In genomic region chr17:14252456-14252855, GRCm38 (mm10) we compare ENCODE assay signal across 16 mouse cellular contexts. TPM values are rescaled to one million over a fixed set of nuclear protein-coding genes. Genes with fewer than 3 reads are reported as not detected.
A peak's percentile ranks its signal among the peaks of the same experiment; 100 is the strongest.
DNase-seq lines count a peak whose midpoint lies in the region; ATAC-seq and TF ChIP-seq lines count a peak whose summit lies in the region.
"Had no signal": no experiment of that assay in that cellular context is flagged by ENCODE, and none has a peak within 500 bp of the region (broad histone marks: within the 10 kb centered on the region; RNA-seq: fewer than 3 reads in every experiment).

No protein-coding gene starts in this region.

- peak; percentile 54 for DNase-seq in limb, embryonic 14.5 days (ENCODE audit: low spot score)
- DNase-seq in limb, embryonic 10.5 days (ENCODE audit: low spot score): no peak
- DNase-seq in R1 (ENCODE audit: low read depth, low spot score): peak; percentile 50
- peak; percentile 68 for DNase-seq in gastrocnemius, postnatal 25 days
- no peak for DNase-seq in midbrain, embryonic 10.5 days (ENCODE audit: low spot score)
- DNase-seq in right cerebral cortex, adult 2 months (ENCODE audit: low spot score in 2 of 2): no peak
- DNase-seq: cerebellum, adult 18-20 months; kidney, postnatal 14 days; retina, postnatal 1 day; spleen, adult 18-20 months had no signal

- H3K4me3 ChIP-seq in limb, embryonic 14.5 days (replicated peaks; ENCODE audit: low read length): no peak overlapping the region
- H3K4me3 ChIP-seq in limb, embryonic 10.5 days: no peak overlapping the region
- H3K4me3 ChIP-seq in intestine, embryonic 16.5 days (ENCODE audit: low read length): no peak overlapping the region
- H3K4me3 ChIP-seq in midbrain, embryonic 10.5 days: no peak overlapping the region
- H3K4me3 ChIP-seq: liver, embryonic 15.5 days; neural tube, embryonic 15.5 days had no signal

- no peaks in the 10 kb centered on the region for H3K27me3 ChIP-seq in limb, embryonic 14.5 days (ENCODE audit: control insufficient read depth, insufficient read depth, low read length)
- no peaks in the 10 kb centered on the region for H3K27me3 ChIP-seq in limb, embryonic 10.5 days (ENCODE audit: low read depth, poor library complexity, severe bottlenecking)
- H3K27me3 ChIP-seq in intestine, embryonic 16.5 days (replicated peaks; ENCODE audit: control insufficient read depth, insufficient read depth, low read length): no peaks in the 10 kb centered on the region
- H3K27me3 ChIP-seq in midbrain, embryonic 10.5 days (ENCODE audit: low read depth, poor library complexity, severe bottlenecking): no peaks in the 10 kb centered on the region
- H3K27me3 ChIP-seq: liver, embryonic 15.5 days; neural tube, embryonic 15.5 days had no signal

- H3K9ac ChIP-seq in limb, embryonic 14.5 days (ENCODE audit: low read depth, low read length, severe bottlenecking): no peak overlapping the region
- no peak overlapping the region for H3K9ac ChIP-seq in intestine, embryonic 16.5 days (ENCODE audit: low read depth, low read length)
- H3K9ac ChIP-seq: liver, embryonic 15.5 days; neural tube, embryonic 15.5 days had no signal

- no peak overlapping the region for H3K27ac ChIP-seq in limb, embryonic 14.5 days (replicated peaks; ENCODE audit: low read depth, low read length)
- H3K27ac ChIP-seq in limb, embryonic 10.5 days: no peak overlapping the region
- H3K27ac ChIP-seq in intestine, embryonic 16.5 days (ENCODE audit: low read length): no peak overlapping the region
- H3K27ac ChIP-seq in midbrain, embryonic 10.5 days (replicated peaks): no peak overlapping the region
- H3K27ac ChIP-seq: liver, embryonic 15.5 days; neural tube, embryonic 15.5 days had no signal

- no peaks in the 10 kb centered on the region for H3K36me3 ChIP-seq in limb, embryonic 14.5 days (ENCODE audit: control insufficient read depth, insufficient read depth, low read length)
- H3K36me3 ChIP-seq in limb, embryonic 10.5 days: no peaks in the 10 kb centered on the region
- H3K36me3 ChIP-seq in intestine, embryonic 16.5 days (ENCODE audit: control insufficient read depth, insufficient read depth, low read length): no peaks in the 10 kb centered on the region
- no peaks in the 10 kb centered on the region for H3K36me3 ChIP-seq in midbrain, embryonic 10.5 days
- H3K36me3 ChIP-seq: liver, embryonic 15.5 days; neural tube, embryonic 15.5 days had no signal

- 61% methylated on average over 7 of the region's 7 CpGs for WGBS in limb, embryonic 14.5 days
- 82% methylated on average over 7 of the region's 7 CpGs for whole genome bisulfite sequencing in limb, embryonic 10.5 days
- 46% methylated on average over 7 of the region's 7 CpGs for WGBS in intestine, embryonic 16.5 days
- WGBS in midbrain, embryonic 10.5 days: 87% methylated on average over 7 of the region's 7 CpGs

- no peaks in the 10 kb centered on the region for H3K9me3 ChIP-seq in limb, embryonic 14.5 days (ENCODE audit: control insufficient read depth, low read length)
- H3K9me3 ChIP-seq in limb, embryonic 10.5 days (replicated peaks): no peaks in the 10 kb centered on the region
- no peaks in the 10 kb centered on the region for H3K9me3 ChIP-seq in intestine, embryonic 16.5 days (ENCODE audit: control insufficient read depth, low read length)
- no peaks in the 10 kb centered on the region for H3K9me3 ChIP-seq in midbrain, embryonic 10.5 days (replicated peaks)
- H3K9me3 ChIP-seq: liver, embryonic 15.5 days; neural tube, embryonic 15.5 days had no signal

- no peak for ATAC-seq in limb, embryonic 14.5 days (ENCODE audit: low FRiP score, low read depth)
- ATAC-seq in intestine, embryonic 16.5 days: peak; percentile 41; the same call in 1 of the 2 replicates
- ATAC-seq: Patski had no signal

- no peak overlapping the region for H3K4me2 ChIP-seq in limb, embryonic 14.5 days (replicated peaks; ENCODE audit: low read depth, low read length, severe bottlenecking)
- no peak overlapping the region for H3K4me2 ChIP-seq in intestine, embryonic 16.5 days (ENCODE audit: low read depth, low read length)
- H3K4me2 ChIP-seq: liver, embryonic 15.5 days; neural tube, embryonic 15.5 days had no signal

- TF ChIP-seq POLR2A in limb, embryonic 14.5 days (IDR thresholded peaks at IDR 0.05; ENCODE audit: borderline replicate concordance, extremely low read depth, insufficient read depth, insufficient read length): no peak

- peaks cover 5% of the 10 kb centered on the region; the same call in 1 of the 2 replicates for H3K4me1 ChIP-seq in limb, embryonic 14.5 days (ENCODE audit: control insufficient read depth, insufficient read depth, low read length)
- peaks cover 3% of the 10 kb centered on the region; the same call in 1 of the 2 replicates for H3K4me1 ChIP-seq in limb, embryonic 10.5 days
- peaks cover 29% of the 10 kb centered on the region for H3K4me1 ChIP-seq in intestine, embryonic 16.5 days (ENCODE audit: control insufficient read depth, insufficient read depth, low read length)
- no peaks in the 10 kb centered on the region; the same call in 1 of the 2 replicates for H3K4me1 ChIP-seq in midbrain, embryonic 10.5 days
- H3K4me1 ChIP-seq: neural tube, embryonic 15.5 days had no signal

RNA-seq across cellular contexts. Expression of gene Smoc2, which starts 26.9 kb away (rescaled TPM):
- 152 and 158 TPM in 2 replicates for polyA plus RNA-seq in limb, embryonic 14.5 days (2012; rRNA removed)
- polyA plus RNA-seq in limb, embryonic 14.5 days (2014; fragmentation: Nextera tagmentation; extraction: Ambion mirVana): 168 and 173 TPM in 2 replicates
- polyA plus RNA-seq in limb, embryonic 10.5 days (2016; fragmentation: Nextera tagmentation; extraction: Ambion mirVana): 7.4 and 21.8 TPM in 2 replicates
- 10 to 100 TPM; 62.2 to 65.8 TPM for total RNA-seq in gastrocnemius, postnatal 25 days (2021)
- 117 and 122 TPM in 2 replicates for polyA plus RNA-seq in intestine, embryonic 16.5 days (2015; fragmentation: Nextera tagmentation; extraction: Ambion mirVana)
- 2.3 and 6.1 TPM in 2 replicates for polyA plus RNA-seq in midbrain, embryonic 10.5 days (2016; fragmentation: Nextera tagmentation; extraction: Ambion mirVana)
- total RNA-seq: megakaryocyte-erythroid progenitor cell, adult 5-6 weeks had no signal

RNA-seq across cellular contexts. Expression of gene Dact2, which starts 48.4 kb away (rescaled TPM):
- 1.3 and 2.3 TPM in 2 replicates for polyA plus RNA-seq in limb, embryonic 14.5 days (2012; rRNA removed)
- polyA plus RNA-seq in limb, embryonic 14.5 days (2014; fragmentation: Nextera tagmentation; extraction: Ambion mirVana): 0.69 and 0.99 TPM in 2 replicates
- polyA plus RNA-seq in limb, embryonic 10.5 days (2016; fragmentation: Nextera tagmentation; extraction: Ambion mirVana): 0.50 and 1.0 TPM in 2 replicates
- total RNA-seq in gastrocnemius, postnatal 25 days (2021): 1 to 10 TPM; 2.9 to 3.3 TPM
- 4.5 and 5.1 TPM in 2 replicates for polyA plus RNA-seq in intestine, embryonic 16.5 days (2015; fragmentation: Nextera tagmentation; extraction: Ambion mirVana)
- 0.42 and 0.48 TPM in 2 replicates for polyA plus RNA-seq in midbrain, embryonic 10.5 days (2016; fragmentation: Nextera tagmentation; extraction: Ambion mirVana)
- total RNA-seq: CH12.LX; megakaryocyte-erythroid progenitor cell, adult 5-6 weeks had no signal

Comparison
In these comparisons a context has a peak if more than half of its experiments do, and no peak if none do; other contexts are left out.
1. DNase-seq: peak in limb, embryonic 14.5 days (single experiment), R1 (single experiment) and gastrocnemius, postnatal 25 days (single experiment); none in limb, embryonic 10.5 days (single experiment), midbrain, embryonic 10.5 days (single experiment) and right cerebral cortex, adult 2 months (0 of 2).